20 mouse cellular contexts compared by ENCODE assay signal in the genomic region with DNA sequence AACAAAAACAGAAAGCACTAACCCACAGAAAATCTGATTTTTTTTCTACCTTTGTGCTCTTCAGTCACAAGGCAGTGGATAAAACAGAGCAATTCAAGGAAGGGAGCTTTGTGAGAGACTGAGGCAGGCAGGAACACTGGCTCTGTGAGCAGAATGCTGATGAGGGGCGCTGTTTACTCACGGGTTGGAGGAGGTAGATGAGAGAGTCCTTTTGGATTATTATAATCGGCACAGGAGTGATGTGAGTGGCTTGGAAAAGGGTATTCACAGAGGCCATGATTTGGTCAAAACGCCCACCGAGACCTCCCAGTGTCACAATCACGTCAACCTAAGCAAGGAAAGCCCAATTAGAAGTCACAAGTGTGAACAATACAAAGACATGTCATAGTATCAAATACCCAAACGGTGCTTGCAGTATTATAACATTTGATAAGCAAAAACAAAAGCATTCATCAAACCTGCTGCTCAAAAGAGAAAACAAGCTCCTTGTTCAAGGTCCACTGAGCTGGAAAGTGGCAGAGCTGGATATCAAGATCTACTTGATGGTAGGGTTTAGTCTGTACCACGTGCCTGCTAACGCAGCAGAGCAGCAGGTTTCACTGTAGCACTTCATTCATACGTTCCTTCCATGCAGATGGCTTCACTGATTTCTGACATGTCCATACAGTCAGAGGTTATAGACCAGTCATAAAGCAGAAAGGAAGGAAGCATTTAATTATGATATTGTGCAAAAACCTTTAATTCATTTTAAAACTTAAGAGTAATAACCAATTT.
DNase-seq lines count a peak whose midpoint lies in the region; ATAC-seq and TF ChIP-seq lines count a peak whose summit lies in the region.
"Had no signal": no experiment of that assay in that cellular context is flagged by ENCODE, and none has a peak within 500 bp of the region (broad histone marks: within the 10 kb centered on the region; RNA-seq: fewer than 3 reads in every experiment).

No protein-coding gene starts in this region.

- no peak overlapping the region for H3K27ac ChIP-seq in forebrain, embryonic 12.5 days
- H3K27ac ChIP-seq in forebrain, embryonic 16.5 days (ENCODE audit: low read length): no peak overlapping the region
- no peak overlapping the region for H3K27ac ChIP-seq in kidney, embryonic 15.5 days
- H3K27ac ChIP-seq in midbrain, embryonic 15.5 days: no peak overlapping the region
- no peak overlapping the region for H3K27ac ChIP-seq in stomach, postnatal 0 days (replicated peaks)
- H3K27ac ChIP-seq: embryonic facial prominence, embryonic 13.5 days; heart, adult 2 months; heart, embryonic 15.5 days; hindbrain, embryonic 13.5 days; hindbrain, postnatal 0 days had no signal

- H3K9me3 ChIP-seq in forebrain, embryonic 12.5 days: no peaks in the 10 kb centered on the region
- H3K9me3 ChIP-seq in forebrain, embryonic 16.5 days (ENCODE audit: control insufficient read depth, low read length): no peaks in the 10 kb centered on the region
- H3K9me3 ChIP-seq in kidney, embryonic 15.5 days (replicated peaks): no peaks in the 10 kb centered on the region
- no peaks in the 10 kb centered on the region for H3K9me3 ChIP-seq in midbrain, embryonic 15.5 days
- H3K9me3 ChIP-seq in stomach, postnatal 0 days (ENCODE audit: control insufficient read depth, low read length): no peaks in the 10 kb centered on the region
- H3K9me3 ChIP-seq: embryonic facial prominence, embryonic 13.5 days; heart, embryonic 15.5 days; hindbrain, embryonic 13.5 days had no signal

- no peaks in the 10 kb centered on the region for H3K36me3 ChIP-seq in forebrain, embryonic 12.5 days (replicated peaks)
- H3K36me3 ChIP-seq in forebrain, embryonic 16.5 days (ENCODE audit: control insufficient read depth, insufficient read depth): no peaks in the 10 kb centered on the region
- H3K36me3 ChIP-seq in kidney, embryonic 15.5 days: no peaks in the 10 kb centered on the region
- H3K36me3 ChIP-seq in midbrain, embryonic 15.5 days (replicated peaks): no peaks in the 10 kb centered on the region
- no peaks in the 10 kb centered on the region for H3K36me3 ChIP-seq in stomach, postnatal 0 days (ENCODE audit: control insufficient read depth, insufficient read depth, low read length)
- H3K36me3 ChIP-seq: embryonic facial prominence, embryonic 13.5 days; heart, embryonic 15.5 days; hindbrain, embryonic 13.5 days had no signal

- H3K4me3 ChIP-seq in forebrain, embryonic 12.5 days (replicated peaks): no peak overlapping the region
- H3K4me3 ChIP-seq in forebrain, embryonic 16.5 days (replicated peaks; ENCODE audit: low read length): no peak overlapping the region
- H3K4me3 ChIP-seq in kidney, embryonic 15.5 days (replicated peaks): no peak overlapping the region
- no peak overlapping the region for H3K4me3 ChIP-seq in midbrain, embryonic 15.5 days
- H3K4me3 ChIP-seq in stomach, postnatal 0 days (ENCODE audit: low read depth, low read length): no peak overlapping the region
- H3K4me3 ChIP-seq: embryonic facial prominence, embryonic 13.5 days; heart, adult 2 months; heart, embryonic 15.5 days; hindbrain, embryonic 13.5 days had no signal

- no peak for DNase-seq in kidney, adult 8-10 months
- peak; percentile 50 for DNase-seq in brain, embryonic 14.5 days (ENCODE audit: low read depth)
- DNase-seq in urinary bladder, adult 18-20 months (ENCODE audit: low spot score in 2 of 2): no peak
- no peak for DNase-seq in stomach, postnatal 0 days (ENCODE audit: low spot score)
- DNase-seq: adrenal gland, postnatal 10 days; cerebellum, adult 11-12 months; cerebellum, adult 9-10 months; cerebellum, postnatal 36 days; gastrocnemius, postnatal 14 days; heart, adult 2 months; heart, postnatal 14 days had no signal

- H3K4me2 ChIP-seq in forebrain, embryonic 12.5 days: no peak overlapping the region
- H3K4me2 ChIP-seq in forebrain, embryonic 16.5 days (ENCODE audit: low read length): no peak overlapping the region
- no peak overlapping the region for H3K4me2 ChIP-seq in kidney, embryonic 15.5 days
- H3K4me2 ChIP-seq in midbrain, embryonic 15.5 days: no peak overlapping the region
- no peak overlapping the region for H3K4me2 ChIP-seq in stomach, postnatal 0 days (replicated peaks; ENCODE audit: low read depth)
- H3K4me2 ChIP-seq: embryonic facial prominence, embryonic 13.5 days; heart, embryonic 11.5 days; heart, embryonic 15.5 days; hindbrain, embryonic 13.5 days had no signal

- no peak overlapping the region for H3K9ac ChIP-seq in forebrain, embryonic 12.5 days
- H3K9ac ChIP-seq in forebrain, embryonic 16.5 days (replicated peaks; ENCODE audit: low read depth, low read length): no peak overlapping the region
- H3K9ac ChIP-seq in kidney, embryonic 15.5 days: no peak overlapping the region
- H3K9ac ChIP-seq in midbrain, embryonic 15.5 days: no peak overlapping the region
- H3K9ac ChIP-seq in stomach, postnatal 0 days (ENCODE audit: low read length): no peak overlapping the region
- H3K9ac ChIP-seq: embryonic facial prominence, embryonic 13.5 days; heart, embryonic 15.5 days; hindbrain, embryonic 13.5 days had no signal

- no peaks in the 10 kb centered on the region for H3K27me3 ChIP-seq in forebrain, embryonic 12.5 days
- no peaks in the 10 kb centered on the region for H3K27me3 ChIP-seq in forebrain, embryonic 16.5 days (replicated peaks; ENCODE audit: control insufficient read depth, insufficient read depth, low read length)
- H3K27me3 ChIP-seq in kidney, embryonic 15.5 days: no peaks in the 10 kb centered on the region
- no peaks in the 10 kb centered on the region for H3K27me3 ChIP-seq in midbrain, embryonic 15.5 days (replicated peaks)
- no peaks in the 10 kb centered on the region for H3K27me3 ChIP-seq in stomach, postnatal 0 days (ENCODE audit: control insufficient read depth, insufficient read depth, low read length)
- H3K27me3 ChIP-seq: embryonic facial prominence, embryonic 13.5 days; heart, embryonic 15.5 days; hindbrain, embryonic 13.5 days had no signal

- WGBS in forebrain, embryonic 12.5 days: 36% methylated on average over 10 of the region's 10 CpGs
- WGBS in forebrain, embryonic 16.5 days: 27% methylated on average over 10 of the region's 10 CpGs
- 65% methylated on average over 10 of the region's 10 CpGs for WGBS in kidney, embryonic 15.5 days
- WGBS in midbrain, embryonic 15.5 days: 52% methylated on average over 10 of the region's 10 CpGs
- WGBS in stomach, postnatal 0 days: 83% methylated on average over 10 of the region's 10 CpGs

- no peak for TF ChIP-seq POLR2A in brain, embryonic 14.5 days (IDR thresholded peaks at IDR 0.05; ENCODE audit: borderline replicate concordance, extremely low read depth, insufficient read depth, insufficient read length, poor library complexity, severe bottlenecking)

- peak; percentile 58; the same call in 1 of the 2 replicates for ATAC-seq in forebrain, embryonic 12.5 days (ENCODE audit: low FRiP score)
- ATAC-seq in forebrain, embryonic 16.5 days: no peak
- 0 out of 2 replicates have a peak, but pooled peaks have one; percentile 43 for ATAC-seq in kidney, embryonic 15.5 days (replicated peaks; ENCODE audit: low FRiP score)
- 0 out of 2 replicates have a peak, but pooled peaks have one; percentile 37 for ATAC-seq in midbrain, embryonic 15.5 days (replicated peaks)
- no peak for ATAC-seq in stomach, postnatal 0 days (ENCODE audit: low FRiP score, low TSS enrichment)
- ATAC-seq: hindbrain, postnatal 0 days had no signal

- TF ChIP-seq CTCF in brain, embryonic 14.5 days (IDR thresholded peaks at IDR 0.05; ENCODE audit: borderline replicate concordance, extremely low read depth, insufficient read depth, insufficient read length): no peak
- TF ChIP-seq CTCF in stomach, postnatal 0 days (IDR thresholded peaks at IDR 0.05; ENCODE audit: low read depth): no peak

- TF ChIP-seq EP300 in stomach, postnatal 0 days (optimal IDR thresholded peaks at IDR 0.05): no peak

- H3K4me1 ChIP-seq in forebrain, embryonic 12.5 days: no peaks in the 10 kb centered on the region
- H3K4me1 ChIP-seq in forebrain, embryonic 16.5 days (replicated peaks; ENCODE audit: control insufficient read depth, insufficient read depth, low read length): no peaks in the 10 kb centered on the region
- H3K4me1 ChIP-seq in kidney, embryonic 15.5 days: peaks cover 6% of the 10 kb centered on the region; the same call in 1 of the 2 replicates
- peaks cover 4% of the 10 kb centered on the region; the same call in 1 of the 2 replicates for H3K4me1 ChIP-seq in midbrain, embryonic 15.5 days
- H3K4me1 ChIP-seq in stomach, postnatal 0 days (replicated peaks; ENCODE audit: control insufficient read depth, insufficient read depth): no peaks in the 10 kb centered on the region
- H3K4me1 ChIP-seq: embryonic facial prominence, embryonic 13.5 days; heart, embryonic 15.5 days; hindbrain, embryonic 13.5 days had no signal

Comparison
In these comparisons a context has a peak if more than half of its experiments do, and no peak if none do; other contexts are left out.
1. ATAC-seq: peak in forebrain, embryonic 12.5 days (single experiment), kidney, embryonic 15.5 days (single experiment) and midbrain, embryonic 15.5 days (single experiment); none in forebrain, embryonic 16.5 days (single experiment) and stomach, postnatal 0 days (single experiment).